Mouse (Mus musculus): ENCODE results near the gene Nr3c2. TPM values are rescaled to one million over a fixed set of nuclear protein-coding genes. Genes with fewer than 3 reads are reported as not detected.

Nr3c2 gene
- total and polyA plus RNA-seq, 3 experiments, result 0.12 to 0.30 TPM; not detected in 1

DNA sequence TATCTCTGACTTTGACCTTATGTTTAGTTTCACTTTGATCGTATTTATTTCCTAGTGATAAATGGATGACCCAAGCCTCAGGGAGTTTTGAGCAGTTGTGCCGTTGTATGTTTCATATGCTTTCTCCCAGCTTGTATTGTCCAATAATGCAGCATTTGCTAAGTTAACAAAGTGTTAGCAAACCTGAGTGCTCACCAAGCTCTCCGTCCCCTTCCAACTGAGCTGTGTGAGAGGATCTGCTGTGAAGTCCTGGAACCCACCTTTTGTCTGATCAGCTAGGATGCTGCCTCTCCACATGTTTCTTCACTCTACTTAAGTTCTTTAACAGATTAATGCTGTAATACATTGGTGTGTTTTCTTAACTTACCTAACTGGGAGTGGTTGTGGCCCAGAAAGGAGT is 342.1 kb downstream of the Nr3c2 start:
- no peaks in the 10 kb centered on the region for H3K27me3 ChIP-seq (replicated peaks)
- in situ Hi-C loops (cut with MboI; ENCODE audit: low pct_ligation_motif_present, low pct_unique_long_range_greater_than_20kb, low sequenced_read_pairs), result no loop called here
- no peak overlapping the region for H3K9ac ChIP-seq (ENCODE audit: insufficient read depth, low read depth)
- H3K79me2 ChIP-seq (replicated peaks; ENCODE audit: control insufficient read depth, extremely low read depth, insufficient read depth, poor library complexity, severe bottlenecking), result no peaks in the 10 kb centered on the region
- no peak for DNase-seq (ENCODE audit: extremely low read depth)
- H3K4me2 ChIP-seq (ENCODE audit: insufficient read depth, low read depth, poor library complexity, severe bottlenecking), result no peak overlapping the region
- no peaks in the 10 kb centered on the region for H3K9me3 ChIP-seq (replicated peaks; ENCODE audit: low read length)
- H3K27ac ChIP-seq (ENCODE audit: insufficient read depth, low read depth), result no peak overlapping the region
- TF ChIP-seq USF1 (IDR thresholded peaks at IDR 0.05; ENCODE audit: low read depth, low read length) (no peak), RCOR1 (conservative IDR thresholded peaks at IDR 0.05; ENCODE audit: low read depth, low read length) (no peak), TCF12 (IDR thresholded peaks at IDR 0.05; ENCODE audit: low read depth, low read length) (no peak), ELF1 (IDR thresholded peaks at IDR 0.05; ENCODE audit: low read depth, low read length) (no peak), MYC (IDR thresholded peaks at IDR 0.05; ENCODE audit: low read depth, low read length) (no peak), SIN3A (IDR thresholded peaks at IDR 0.05; ENCODE audit: low read length) (no peak), MXI1 (IDR thresholded peaks at IDR 0.05; ENCODE audit: low read depth, low read length) (no peak), CHD2 (IDR thresholded peaks at IDR 0.05; ENCODE audit: low read length) (no peak), SMC3 (IDR thresholded peaks at IDR 0.05; ENCODE audit: low read depth, low read length) (no peak), BHLHE40 (IDR thresholded peaks at IDR 0.05; ENCODE audit: low read depth, low read length) (no peak), USF2 (conservative IDR thresholded peaks at IDR 0.05; ENCODE audit: low read depth, low read length) (no peak), KAT2A (IDR thresholded peaks at IDR 0.05; ENCODE audit: insufficient replicate concordance, low read length) (no peak), PAX5 (IDR thresholded peaks at IDR 0.05; ENCODE audit: low read length) (no peak), ETS1 (conservative IDR thresholded peaks at IDR 0.05; ENCODE audit: low read depth, low read length) (no peak), NELFE (IDR thresholded peaks at IDR 0.05; ENCODE audit: low read depth, low read length) (no peak), MAFK (IDR thresholded peaks at IDR 0.05; ENCODE audit: insufficient replicate concordance, low read length) (no peak)
- H3K36me3 ChIP-seq (replicated peaks in 1 of 2; ENCODE audit: control insufficient read depth in 1 of 2, insufficient read depth in 1 of 2, low read length in 1 of 2), result no peaks in the 10 kb centered on the region
- peaks cover 5 to 6% of the 10 kb centered on the region in 2 experiments; a peak in 2 of 4 replicates for H3K4me1 ChIP-seq (ENCODE audit: control insufficient read depth in 1 of 2, insufficient read depth in 2 of 2)
- dilution Hi-C loops (cut with MboI; ENCODE audit: extremely low pct_ligation_motif_present, extremely low pct_unique_long_range_greater_than_20kb, low sequenced_read_pairs), result no loop called here
- no peak overlapping the region for H3K4me3 ChIP-seq (replicated peaks in 1 of 3; ENCODE audit: low read depth in 2 of 3, low read length in 2 of 3, poor library complexity in 1 of 3)

DNA sequence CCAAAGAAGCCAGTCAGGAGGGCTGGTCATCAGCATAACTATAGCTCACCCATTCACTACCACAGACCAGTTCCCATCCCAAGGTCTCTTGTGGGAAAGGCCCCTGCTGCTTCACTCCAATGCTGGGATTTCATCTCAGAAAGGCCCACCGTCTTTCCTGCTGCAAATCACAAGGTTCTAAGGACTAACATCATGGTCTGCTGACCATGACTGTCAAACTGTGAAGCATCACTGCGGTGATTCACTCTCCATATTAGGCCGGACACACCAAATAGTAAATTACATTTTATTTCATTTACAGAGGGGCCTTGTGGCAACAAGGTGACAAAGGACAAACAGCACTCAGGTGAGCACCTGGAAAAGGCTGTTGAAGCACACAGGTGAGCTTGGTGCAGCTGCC is 350.9 kb downstream of the Nr3c2 start:
- Histone ChIP-seq H3K27ac (ENCODE audit: insufficient read depth, low read depth) (no peak overlapping the region), H3K27me3 (replicated peaks) (no peaks in the 10 kb centered on the region), H3K4me2 (ENCODE audit: insufficient read depth, low read depth, poor library complexity, severe bottlenecking) (no peak overlapping the region), H3K79me2 (replicated peaks; ENCODE audit: control insufficient read depth, extremely low read depth, insufficient read depth, poor library complexity, severe bottlenecking) (no peaks in the 10 kb centered on the region), H3K9me3 (replicated peaks; ENCODE audit: low read length) (no peaks in the 10 kb centered on the region), H3K36me3 (replicated peaks in 1 of 2; ENCODE audit: control insufficient read depth in 1 of 2, insufficient read depth in 1 of 2, low read length in 1 of 2) (peaks cover 0 to 1% of the 10 kb centered on the region in 2 experiments), H3K4me1 (ENCODE audit: control insufficient read depth in 1 of 2, insufficient read depth in 2 of 2) (peaks cover 0 to 7% of the 10 kb centered on the region in 2 experiments; a peak in 2 of 4 replicates), H3K9ac (ENCODE audit: insufficient read depth, low read depth) (no peak overlapping the region), H3K4me3 (replicated peaks in 1 of 3; ENCODE audit: low read depth in 2 of 3, low read length in 2 of 3, poor library complexity in 1 of 3) (no peak overlapping the region)
- in situ Hi-C loops (cut with MboI; ENCODE audit: low pct_ligation_motif_present, low pct_unique_long_range_greater_than_20kb, low sequenced_read_pairs) (no loop called here), dilution Hi-C loops (cut with MboI; ENCODE audit: extremely low pct_ligation_motif_present, extremely low pct_unique_long_range_greater_than_20kb, low sequenced_read_pairs) (no loop called here)
- no peak for TF ChIP-seq PAX5 (IDR thresholded peaks at IDR 0.05; ENCODE audit: low read length)
- no peak for TF ChIP-seq NRF1 (IDR thresholded peaks at IDR 0.05; ENCODE audit: low read depth, low read length)
- no peak for TF ChIP-seq IRF4 (IDR thresholded peaks at IDR 0.05; ENCODE audit: low read depth, low read length)
- no peak for TF ChIP-seq JUND (conservative IDR thresholded peaks at IDR 0.05; ENCODE audit: low read depth, low read length)
- no peak for TF ChIP-seq HCFC1 (IDR thresholded peaks at IDR 0.05; ENCODE audit: low read depth, low read length)
- TF ChIP-seq KAT2A (IDR thresholded peaks at IDR 0.05; ENCODE audit: insufficient replicate concordance, low read length), result no peak
- no peak for TF ChIP-seq MAFK (IDR thresholded peaks at IDR 0.05; ENCODE audit: insufficient replicate concordance, low read length)
- no peak for TF ChIP-seq SMC3 (IDR thresholded peaks at IDR 0.05; ENCODE audit: low read depth, low read length)
- no peak for TF ChIP-seq MAX (IDR thresholded peaks at IDR 0.05; ENCODE audit: low read length)
- no peak for TF ChIP-seq POLR2AphosphoS2 (IDR thresholded peaks at IDR 0.05; ENCODE audit: low read depth, low read length)
- no peak for TF ChIP-seq RCOR1 (conservative IDR thresholded peaks at IDR 0.05; ENCODE audit: low read depth, low read length)
- no peak for TF ChIP-seq ZKSCAN1 (IDR thresholded peaks at IDR 0.05; ENCODE audit: borderline replicate concordance, low read depth, low read length)
- TF ChIP-seq MAZ (IDR thresholded peaks at IDR 0.05; ENCODE audit: low read depth, low read length), result no peak
- no peak for TF ChIP-seq POLR2A (IDR thresholded peaks at IDR 0.05; ENCODE audit: low read depth, low read length)
- no peak for TF ChIP-seq USF1 (IDR thresholded peaks at IDR 0.05; ENCODE audit: low read depth, low read length)
- no peak for DNase-seq (ENCODE audit: extremely low read depth)

All from CH12.LX (cell line).